Mouse (Mus musculus) megakaryocyte, embryonic 14.5 days (primary cell): ENCODE results near the gene Parp8. TPM values are rescaled to one million over a fixed set of nuclear protein-coding genes. Genes with fewer than 3 reads are reported as not detected.

Source experiments
- H3K27me3 ChIP-seq: replicated peaks from 2 replicates; pipeline ENCODE3; 2012; ENCODE audit warnings: inconsistent platforms
- H3K36me3 ChIP-seq: replicated peaks from 2 replicates; pipeline ENCODE3; 2012; ENCODE audit warnings: low read length, inconsistent platforms, mixed read lengths
- H3K4me1 ChIP-seq: 2 replicates; pipeline ENCODE4 v1.6.1; 2012; ENCODE audit warnings: inconsistent platforms
- H3K4me3 ChIP-seq: replicated peaks from 2 replicates; pipeline ENCODE3; 2012; ENCODE audit warnings: moderate library complexity, mild to moderate bottlenecking, inconsistent platforms
- H3K9me3 ChIP-seq: 2 replicates; pipeline ENCODE4 v1.6.1; 2012; ENCODE audit warnings: inconsistent platforms
- FLI1 ChIP-seq: IDR thresholded peaks from 2 replicates; pipeline ENCODE4 v1.6.1; 2012; ENCODE audit warnings: low read length, inconsistent platforms, mixed read lengths
- GATA1 ChIP-seq: IDR thresholded peaks from 3 replicates; pipeline ENCODE4 v1.6.1; 2012; ENCODE audit warnings: mixed read lengths, low read length, inconsistent platforms, borderline replicate concordance
- polyA plus RNA-seq: library from polyadenylated mRNA; stranded (reverse); fragments of >175 nt; gene quantifications from 2 replicates; pipeline ENCODE4 v1.2.3, GENCODE M21; 2012; ENCODE audit warnings: low replicate concordance; ENCODE audit not compliant: insufficient read depth

The Parp8 gene
- polyA plus RNA-seq: 0.58 TPM in 1 of 2 replicates, not detected in the other

DNA sequence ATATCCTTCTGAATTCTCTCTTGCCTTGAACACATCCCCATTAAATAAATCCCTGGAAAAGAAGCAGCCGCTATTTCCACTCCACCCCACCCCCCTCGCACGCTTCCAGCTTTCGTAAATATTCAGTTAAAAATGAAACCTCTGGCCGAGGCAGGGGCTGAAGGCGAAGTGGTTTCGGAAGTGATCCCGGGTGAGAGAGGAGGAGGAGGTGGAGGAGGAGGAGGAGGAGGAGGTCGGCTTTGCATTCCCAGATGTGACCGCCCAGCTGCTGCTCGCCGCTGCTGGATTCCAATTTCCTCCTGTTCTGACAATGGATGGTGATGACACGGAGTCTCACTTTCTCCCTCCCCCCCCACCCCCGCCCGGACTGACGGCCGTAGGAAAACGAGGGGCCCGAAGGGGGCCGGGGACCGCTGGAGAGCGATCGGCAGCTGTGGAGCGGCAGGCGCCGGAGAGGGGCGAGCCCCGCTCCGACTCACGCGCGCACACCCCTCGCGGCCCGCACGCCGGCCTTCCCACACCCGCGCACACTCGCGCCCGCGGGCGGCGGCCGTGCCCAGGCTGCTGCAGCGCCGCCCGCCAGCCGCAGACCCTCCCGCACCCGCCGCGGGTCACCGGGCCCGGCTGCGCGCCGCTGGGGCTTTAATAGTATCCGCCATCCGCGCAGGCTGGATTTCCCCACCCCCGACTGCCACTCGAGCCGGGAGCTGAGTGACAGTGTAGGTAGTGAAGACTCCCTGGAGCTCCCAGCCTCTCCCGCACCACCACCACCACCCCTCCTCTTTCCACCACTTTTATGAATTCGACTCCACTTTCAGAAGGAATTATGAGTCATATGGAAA is at the start of gene Parp8:
Parp8 (minus strand) TSS at position 312 of the 842 bp plus-strand sequence.
- Histone ChIP-seq H3K27me3 (peaks cover 65% of the 10 kb centered on the region), H3K4me3 (peak within 1 kb of the TSS; percentile 93), H3K4me1 (peaks cover 26% of the 10 kb centered on the region), H3K36me3 (no peaks in the 10 kb centered on the region), H3K9me3 (no peaks in the 10 kb centered on the region)
- TF ChIP-seq FLI1: no peak
- no peak for TF ChIP-seq GATA1

DNA sequence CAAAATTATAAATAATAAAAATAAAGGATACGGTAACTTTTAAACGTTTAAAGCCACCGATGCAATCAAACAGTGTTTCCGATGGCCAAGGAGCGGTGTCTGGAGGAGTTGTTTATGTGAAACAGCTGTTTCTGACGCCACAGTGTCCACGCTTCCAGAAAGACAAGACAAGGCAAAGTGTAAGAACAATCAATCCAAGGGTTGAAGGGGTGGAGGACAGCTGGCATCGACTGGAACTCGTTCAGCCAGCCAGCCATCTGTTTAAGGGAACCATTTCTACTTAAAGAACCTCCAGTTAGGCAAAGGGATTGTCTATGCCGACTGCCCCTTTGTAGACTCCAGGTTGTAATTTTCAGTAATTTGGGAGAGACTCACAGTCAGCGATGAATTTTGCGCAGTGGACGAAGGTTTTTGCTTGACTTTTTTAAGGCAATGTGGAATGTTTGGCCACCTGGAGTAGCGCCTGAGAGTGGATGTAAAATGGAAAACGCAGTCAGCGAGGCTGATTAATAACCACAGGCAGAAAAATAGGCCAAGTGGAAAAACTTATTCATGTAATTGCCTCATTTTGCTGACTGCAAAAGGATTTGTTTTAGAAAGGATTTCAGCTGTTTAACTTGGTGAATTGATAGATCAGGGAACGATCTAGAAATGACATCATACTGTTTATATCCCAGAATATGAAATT is 37.4 kb upstream of the Parp8 start:
- TF ChIP-seq GATA1: no peak
- no peak for TF ChIP-seq FLI1
- no peaks in the 10 kb centered on the region for H3K9me3 ChIP-seq
- no peaks in the 10 kb centered on the region for H3K36me3 ChIP-seq
- no peaks in the 10 kb centered on the region for H3K27me3 ChIP-seq
- H3K4me3 ChIP-seq: no peak overlapping the region
- H3K4me1 ChIP-seq: no peaks in the 10 kb centered on the region

DNA sequence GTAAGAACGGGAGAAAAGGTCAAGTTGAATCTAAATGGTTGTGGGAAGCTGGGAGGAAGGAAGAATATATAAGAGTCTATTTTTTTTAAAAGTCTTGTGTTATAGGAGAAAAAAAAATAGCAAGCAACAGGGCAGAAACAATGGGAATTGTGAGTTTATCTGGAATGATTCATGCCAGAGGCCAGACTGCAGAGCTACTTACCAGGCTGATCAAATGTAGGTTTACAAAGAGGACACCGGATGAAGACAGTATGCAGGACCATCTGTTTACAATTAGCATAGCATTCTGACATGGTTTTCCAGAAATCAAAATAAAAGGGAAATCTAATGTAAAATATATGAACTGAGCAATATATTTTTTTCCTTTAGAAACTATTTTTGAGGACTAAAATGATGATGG is 31.1 kb upstream of the Parp8 start:
- no peak for TF ChIP-seq GATA1
- no peak for TF ChIP-seq FLI1
- Histone ChIP-seq H3K4me1 (no peaks in the 10 kb centered on the region), H3K9me3 (no peaks in the 10 kb centered on the region), H3K4me3 (no peak overlapping the region), H3K36me3 (no peaks in the 10 kb centered on the region), H3K27me3 (no peaks in the 10 kb centered on the region)

DNA sequence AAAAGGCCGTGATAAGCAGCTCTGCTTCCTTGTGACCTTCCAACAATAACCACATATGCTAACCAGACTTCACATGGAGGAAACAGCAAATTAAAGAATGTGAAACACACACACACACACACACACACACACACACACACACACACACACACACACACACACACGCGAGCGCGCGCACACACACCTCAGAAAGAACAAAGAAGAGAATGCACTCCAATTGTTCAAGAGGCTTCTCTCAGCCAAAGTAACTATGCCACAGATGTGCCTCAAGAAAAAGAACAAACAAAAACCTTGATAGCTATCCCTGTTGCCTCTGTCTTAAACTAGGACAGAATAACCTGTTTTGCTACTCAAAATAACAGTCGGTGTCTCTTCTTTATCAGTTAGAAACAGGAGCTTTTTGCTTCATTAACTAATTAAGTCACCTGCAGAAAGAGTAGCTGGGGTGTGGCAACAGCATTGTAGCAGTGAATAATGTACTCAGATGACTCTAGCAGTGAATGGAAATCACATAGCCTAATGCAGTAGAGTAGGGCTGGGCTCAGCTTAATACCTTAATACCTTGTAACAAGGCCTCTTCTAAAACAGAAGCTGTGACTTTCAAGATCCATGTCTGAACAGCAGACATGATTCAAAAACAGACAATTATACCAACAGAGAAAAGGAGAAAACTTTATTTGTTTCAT is 29.6 kb upstream of the Parp8 start:
- no peak for TF ChIP-seq GATA1
- no peak for TF ChIP-seq FLI1

DNA sequence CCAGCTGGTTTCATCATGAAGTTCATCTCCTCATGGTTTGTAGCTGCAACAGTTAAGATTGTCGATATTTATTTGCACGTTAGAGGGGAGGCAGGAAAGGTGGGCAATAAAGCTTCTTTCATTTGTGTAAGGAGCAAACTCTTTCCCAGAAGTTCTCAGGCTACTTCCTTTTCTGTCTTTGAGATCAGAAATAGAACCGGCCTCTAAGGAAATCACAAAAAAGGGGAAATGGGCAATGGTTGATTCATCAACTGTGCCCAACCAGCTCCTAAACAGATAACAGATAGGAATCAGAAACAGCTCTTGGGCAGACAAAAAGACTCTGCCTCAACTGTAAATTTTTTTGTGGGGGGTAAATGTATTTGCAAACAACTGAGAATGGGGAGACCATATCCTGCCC is 27.4 kb upstream of the Parp8 start:
- Histone ChIP-seq H3K4me1 (no peaks in the 10 kb centered on the region), H3K36me3 (no peaks in the 10 kb centered on the region), H3K4me3 (no peak overlapping the region), H3K9me3 (no peaks in the 10 kb centered on the region), H3K27me3 (no peaks in the 10 kb centered on the region)
- no peak for TF ChIP-seq GATA1

More for the DNA sequence above, 29.6 kb upstream of the Parp8 start:
- Histone ChIP-seq H3K4me1 (no peaks in the 10 kb centered on the region), H3K27me3 (no peaks in the 10 kb centered on the region), H3K9me3 (no peaks in the 10 kb centered on the region), H3K4me3 (no peak overlapping the region), H3K36me3 (no peaks in the 10 kb centered on the region)

DNA sequence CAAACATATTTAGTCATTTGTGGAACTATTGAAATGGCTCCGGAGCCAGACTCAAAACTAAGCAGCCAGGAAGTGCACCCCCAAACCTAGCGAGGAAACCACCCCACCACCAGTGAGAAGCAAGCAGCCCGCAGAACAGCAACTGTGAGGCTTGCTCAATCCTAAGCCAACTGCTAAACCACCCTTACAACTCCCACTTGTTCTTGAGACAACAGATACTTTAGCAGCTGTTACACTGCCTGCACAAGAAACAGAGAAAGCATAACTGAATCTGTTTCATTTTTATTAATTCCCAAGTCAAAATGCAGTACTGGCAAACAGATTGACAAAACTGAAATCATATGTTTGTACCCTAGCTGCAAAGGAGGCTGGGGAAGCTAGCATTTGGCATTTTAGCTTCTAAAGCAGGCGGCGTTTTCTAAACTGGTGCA is 23.2 kb upstream of the Parp8 start:
- TF ChIP-seq FLI1 (no peak), GATA1 (no peak)
- no peaks in the 10 kb centered on the region for H3K36me3 ChIP-seq
- no peaks in the 10 kb centered on the region for H3K9me3 ChIP-seq
- no peaks in the 10 kb centered on the region for H3K27me3 ChIP-seq
- H3K4me3 ChIP-seq: peak overlapping the region; percentile 38
- H3K4me1 ChIP-seq: no peaks in the 10 kb centered on the region

DNA sequence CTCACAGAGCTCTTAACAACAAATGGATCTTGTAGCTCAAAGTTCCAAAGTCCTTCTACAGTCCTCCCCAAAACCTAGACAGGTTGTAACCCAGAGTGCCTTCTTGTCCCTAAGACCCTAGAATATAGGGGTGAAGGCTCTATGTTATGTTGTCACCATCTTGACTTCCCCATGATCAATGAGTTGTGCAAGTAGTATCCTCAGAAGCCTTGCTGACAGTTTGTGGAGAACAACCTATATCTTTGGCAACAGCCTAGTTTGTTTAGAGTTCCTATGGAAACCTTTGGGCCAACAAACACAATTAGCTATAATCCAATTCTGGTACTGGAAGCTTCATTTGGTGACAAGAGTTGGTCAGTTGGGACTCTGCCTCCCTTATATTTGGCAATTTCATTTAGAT is 18.2 kb upstream of the Parp8 start:
- H3K9me3 ChIP-seq: no peaks in the 10 kb centered on the region
- no peaks in the 10 kb centered on the region for H3K36me3 ChIP-seq
- H3K4me3 ChIP-seq: no peak overlapping the region
- H3K27me3 ChIP-seq: no peaks in the 10 kb centered on the region
- no peak for TF ChIP-seq FLI1
- no peak for TF ChIP-seq GATA1
- H3K4me1 ChIP-seq: no peaks in the 10 kb centered on the region

DNA sequence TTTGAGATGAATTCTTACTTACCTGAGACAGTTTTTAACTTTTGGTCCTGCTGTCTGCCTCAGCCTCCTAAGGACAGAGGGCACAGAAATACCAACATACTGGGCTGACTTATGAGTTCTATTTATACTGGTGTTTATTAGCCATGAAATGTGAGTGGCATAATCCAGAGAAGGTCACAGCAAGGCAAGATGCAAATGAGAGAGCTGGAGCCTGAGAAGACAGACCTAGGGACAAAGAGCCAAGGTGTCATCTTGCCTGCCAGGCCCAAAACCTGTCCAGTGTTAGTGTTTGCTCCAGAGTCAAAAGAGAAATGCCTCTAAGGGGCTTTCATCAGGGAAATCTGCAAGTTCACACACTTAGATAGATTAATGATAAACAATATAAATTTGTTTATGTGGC is 15.7 kb upstream of the Parp8 start:
- Histone ChIP-seq H3K27me3 (no peaks in the 10 kb centered on the region), H3K4me1 (no peaks in the 10 kb centered on the region), H3K4me3 (no peak overlapping the region), H3K36me3 (no peaks in the 10 kb centered on the region), H3K9me3 (no peaks in the 10 kb centered on the region)
- no peak for TF ChIP-seq FLI1

DNA sequence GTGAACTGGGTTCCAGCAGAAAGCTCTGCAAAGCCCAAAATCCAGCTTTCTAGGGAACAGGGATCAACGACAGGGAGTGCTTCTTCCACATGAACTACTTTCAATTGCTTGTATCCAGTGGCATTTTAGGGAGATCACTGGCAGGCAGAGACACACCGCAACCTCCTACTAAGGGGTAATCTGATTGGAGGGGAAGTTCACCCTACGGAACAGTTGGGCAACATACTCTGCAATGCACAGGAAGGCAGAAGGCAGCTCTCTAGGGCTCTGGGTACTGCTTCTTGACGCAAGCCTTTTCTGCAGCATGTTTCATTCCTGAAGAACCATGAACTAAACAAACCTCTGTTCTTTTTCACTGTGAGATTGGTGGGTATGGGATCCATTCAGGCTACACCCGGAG is 10.9 kb upstream of the Parp8 start:
- Histone ChIP-seq H3K4me1 (peaks cover 18% of the 10 kb centered on the region; the same call in 1 of the 2 replicates), H3K4me3 (peak overlapping the region; percentile 6), H3K36me3 (no peaks in the 10 kb centered on the region), H3K27me3 (peaks cover 2% of the 10 kb centered on the region), H3K9me3 (no peaks in the 10 kb centered on the region)
- TF ChIP-seq FLI1: no peak
- TF ChIP-seq GATA1: no peak
